Mouse (Mus musculus) bone marrow, adult 2 months (tissue): Measurements from ENCODE around the gene Osbpl3.

Source experiments
- CTCF ChIP-seq: fragments of 200-500 bp; IDR thresholded peaks from 2 replicates; pipeline ENCODE4 v1.5.1; 2011; ENCODE audit warnings: low read length, control low read depth; ENCODE audit not compliant: control insufficient read depth, insufficient read depth
- POLR2A ChIP-seq: fragments of 200-500 bp; IDR thresholded peaks from 2 replicates; pipeline ENCODE4 v1.6.1; 2011; ENCODE audit warnings: low read depth, mild to moderate bottlenecking, control low read depth, low read length, borderline replicate concordance; ENCODE audit not compliant: control insufficient read depth

DNA sequence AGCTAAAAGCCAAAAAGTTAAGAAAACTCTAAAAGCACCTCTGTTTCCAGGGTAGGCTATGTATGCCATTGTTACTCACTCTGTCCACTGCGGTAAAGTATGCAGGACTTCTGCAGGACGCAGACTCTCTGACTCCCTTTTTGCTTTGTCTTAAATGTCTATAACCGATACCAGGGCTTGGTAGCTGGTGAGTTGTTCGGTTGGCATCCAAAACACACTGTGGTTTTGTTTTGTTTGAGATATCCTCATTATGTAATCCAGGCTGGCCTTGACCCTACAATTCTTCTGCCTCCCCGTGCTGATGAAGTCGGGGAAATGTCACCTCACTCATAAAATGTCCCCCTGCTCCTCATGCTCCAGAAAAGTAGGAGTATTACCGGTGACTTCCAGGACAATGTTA lies 73.3 kb downstream of the Osbpl3 start:
- TF ChIP-seq CTCF (no peak), POLR2A (no peak)
